Mouse (Mus musculus) liver, postnatal 0 days (tissue): ENCODE measurements around the gene Rsrc2. TPM values are rescaled to one million over a fixed set of nuclear protein-coding genes. Genes with fewer than 3 reads are reported as not detected.

ENCODE experiments used
- ATAC-seq: fragments of 200-750 bp; cut with Nextera tagmentation; 2 replicates; pipeline ENCODE4 v1.8.0; 2017; ENCODE audit warnings: mild to moderate bottlenecking, moderate library complexity
- DNase-seq: peaks from one replicate; pipeline ENCODE4 v3.0.0-alpha.2; 2016
- H3K27ac ChIP-seq: fragments of 300-500 bp; sonication (generic); 2 replicates; pipeline ENCODE4 v1.5.1; 2014; ENCODE audit warnings: antibody characterized with exemption, moderate library complexity, mild to moderate bottlenecking, low read depth
- H3K27me3 ChIP-seq: fragments of 300-500 bp; sonication (generic); 2 replicates; pipeline ENCODE4 v1.6.1; 2014; ENCODE audit warnings: low read length, control low read depth, mixed read lengths; ENCODE audit not compliant: insufficient read depth
- H3K36me3 ChIP-seq: fragments of 300-500 bp; sonication (generic); replicated peaks from 2 replicates; pipeline ENCODE4 v1.6.1; 2014; ENCODE audit warnings: mild to moderate bottlenecking, control low read depth, low read length, moderate library complexity, mixed read lengths; ENCODE audit not compliant: insufficient read depth
- H3K4me1 ChIP-seq: fragments of 300-500 bp; sonication (generic); 2 replicates; pipeline ENCODE4 v1.6.1; 2014; ENCODE audit warnings: antibody characterized with exemption, mild to moderate bottlenecking, control low read depth; ENCODE audit not compliant: insufficient read depth
- H3K4me2 ChIP-seq: fragments of 300-500 bp; sonication (generic); 2 replicates; pipeline ENCODE4 v1.6.1; 2014; ENCODE audit warnings: low read depth, mild to moderate bottlenecking, low read length, moderate library complexity, mixed read lengths
- H3K4me3 ChIP-seq: fragments of 300-500 bp; sonication (generic); 2 replicates; pipeline ENCODE4 v1.5.1; 2014; ENCODE audit warnings: low read depth, low read length
- H3K9ac ChIP-seq: fragments of 300-500 bp; sonication (generic); replicated peaks from 2 replicates; pipeline ENCODE4 v1.6.1; 2014; ENCODE audit warnings: mild to moderate bottlenecking, moderate library complexity
- H3K9me3 ChIP-seq: fragments of 300-500 bp; sonication (generic); 2 replicates; pipeline ENCODE4 v1.6.1; 2016; ENCODE audit warnings: mild to moderate bottlenecking, control low read depth, low read length, mixed read lengths
- CTCF ChIP-seq: sonication (generic); IDR thresholded peaks from 2 replicates; pipeline ENCODE4 v1.5.1; 2016; ENCODE audit warnings: antibody characterized with exemption, low read depth
- EP300 ChIP-seq: IDR thresholded peaks from 2 replicates; pipeline ENCODE4 v1.6.1; 2016; ENCODE audit warnings: antibody characterized with exemption, low read depth, mild to moderate bottlenecking
- WGBS: fragments of 180-500 bp; shearing (Covaris S2); extraction: QIAGEN DNeasy Blood & Tissue Kit; methylation state at CpG from one replicate; pipeline ENCODE4 v1.1.7; 2014; ENCODE audit not compliant: insufficient replicate concordance; 5-methylcytosine and 5-hydroxymethylcytosine counted together
- polyA plus RNA-seq: library from polyadenylated mRNA; unstranded; fragments of >200 nt; fragmentation: Nextera tagmentation; extraction: Ambion mirVana; gene quantifications from 2 replicates; pipeline ENCODE4 v1.2.1, GENCODE M21; 2015

Rsrc2 gene
- polyA plus RNA-seq, 1 experiment from 2014 or later: 40.7 TPM

DNA sequence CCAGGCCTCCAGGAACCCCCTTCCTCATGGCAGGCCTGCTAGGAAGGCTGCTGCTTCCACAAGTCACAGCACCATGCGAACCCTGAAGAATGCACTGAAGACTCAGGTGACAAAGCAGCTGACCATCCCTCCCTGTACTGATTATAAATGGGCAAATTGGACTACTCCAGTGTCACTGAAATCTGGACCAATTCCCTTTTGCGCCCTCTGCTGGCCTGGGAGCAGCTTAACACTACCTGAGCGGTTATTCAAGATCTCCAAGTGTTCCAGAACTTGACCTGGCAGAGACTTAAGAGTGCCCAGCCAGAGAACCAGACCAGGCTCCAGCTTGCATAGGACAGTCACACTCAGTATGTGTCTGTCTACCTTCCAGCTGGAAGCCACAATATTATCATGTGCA, 50.0 kb downstream of the Rsrc2 start:
- Histone ChIP-seq H3K4me1 (0 out of 2 replicates have a peak, but pooled peaks cover 3% of the 10 kb centered on the region), H3K9me3 (no peaks in the 10 kb centered on the region), H3K4me3 (no peak overlapping the region), H3K27me3 (no peaks in the 10 kb centered on the region), H3K9ac (no peak overlapping the region), H3K36me3 (peaks cover 48% of the 10 kb centered on the region), H3K4me2 (no peak overlapping the region), H3K27ac (no peak overlapping the region)
- DNase-seq: peak; percentile 84
- TF ChIP-seq EP300 (no peak), CTCF (peak; percentile 90)
- ATAC-seq: 0 out of 2 replicates have a peak, but pooled peaks have one; percentile 36
- WGBS: 33% methylated on average over 3 of the region's 3 CpGs

- Histone ChIP-seq H3K4me2 (no peak overlapping the region), H3K27me3 (no peaks in the 10 kb centered on the region), H3K36me3 (peaks cover 27% of the 10 kb centered on the region), H3K4me1 (0 out of 2 replicates have a peak, but pooled peaks cover 3% of the 10 kb centered on the region), H3K9me3 (no peaks in the 10 kb centered on the region), H3K4me3 (no peak overlapping the region), H3K9ac (no peak overlapping the region), H3K27ac (no peak overlapping the region)
- TF ChIP-seq CTCF (no peak), EP300 (no peak)
- ATAC-seq: no peak
- no peak for DNase-seq
- WGBS: 71% methylated on average over 4 of the region's 4 CpGs
Measured at GRCm38 (mm10) chr5:123696961-123697360, 52.3 kb downstream of the Rsrc2 start.

- Histone ChIP-seq H3K4me1 (0 out of 2 replicates have a peak, but pooled peaks cover 3% of the 10 kb centered on the region), H3K36me3 (peaks cover 23% of the 10 kb centered on the region), H3K4me3 (no peak overlapping the region), H3K27ac (no peak overlapping the region), H3K4me2 (no peak overlapping the region), H3K9me3 (no peaks in the 10 kb centered on the region), H3K27me3 (no peaks in the 10 kb centered on the region), H3K9ac (no peak overlapping the region)
- ATAC-seq (no peak), DNase-seq (no peak)
- 82% methylated on average over 7 of the region's 7 CpGs for WGBS
- TF ChIP-seq EP300: no peak
Measured at GRCm38 (mm10) chr5:123696244-123696643, 53.0 kb downstream of the Rsrc2 start.

DNA sequence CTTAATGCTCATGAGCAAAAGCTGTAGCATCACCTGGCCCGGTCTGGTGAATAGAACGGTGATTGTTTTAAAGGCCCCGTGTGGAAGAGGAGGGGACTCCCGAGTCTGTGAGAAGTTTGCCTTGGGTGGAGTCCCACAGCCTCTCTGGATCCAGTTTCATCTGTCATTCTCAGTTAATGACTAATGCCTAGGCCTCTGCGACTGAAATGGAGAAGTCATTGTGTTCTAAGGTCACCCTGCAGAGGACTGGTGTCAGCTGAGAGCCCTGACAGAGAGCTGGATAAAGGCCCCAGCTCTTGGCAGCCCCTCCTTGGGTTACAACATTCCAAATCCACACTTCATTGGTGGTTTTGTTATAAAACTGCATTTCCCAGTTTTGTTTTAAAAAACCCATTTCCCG, 54.7 kb downstream of the Rsrc2 start:
- DNase-seq: no peak

DNA sequence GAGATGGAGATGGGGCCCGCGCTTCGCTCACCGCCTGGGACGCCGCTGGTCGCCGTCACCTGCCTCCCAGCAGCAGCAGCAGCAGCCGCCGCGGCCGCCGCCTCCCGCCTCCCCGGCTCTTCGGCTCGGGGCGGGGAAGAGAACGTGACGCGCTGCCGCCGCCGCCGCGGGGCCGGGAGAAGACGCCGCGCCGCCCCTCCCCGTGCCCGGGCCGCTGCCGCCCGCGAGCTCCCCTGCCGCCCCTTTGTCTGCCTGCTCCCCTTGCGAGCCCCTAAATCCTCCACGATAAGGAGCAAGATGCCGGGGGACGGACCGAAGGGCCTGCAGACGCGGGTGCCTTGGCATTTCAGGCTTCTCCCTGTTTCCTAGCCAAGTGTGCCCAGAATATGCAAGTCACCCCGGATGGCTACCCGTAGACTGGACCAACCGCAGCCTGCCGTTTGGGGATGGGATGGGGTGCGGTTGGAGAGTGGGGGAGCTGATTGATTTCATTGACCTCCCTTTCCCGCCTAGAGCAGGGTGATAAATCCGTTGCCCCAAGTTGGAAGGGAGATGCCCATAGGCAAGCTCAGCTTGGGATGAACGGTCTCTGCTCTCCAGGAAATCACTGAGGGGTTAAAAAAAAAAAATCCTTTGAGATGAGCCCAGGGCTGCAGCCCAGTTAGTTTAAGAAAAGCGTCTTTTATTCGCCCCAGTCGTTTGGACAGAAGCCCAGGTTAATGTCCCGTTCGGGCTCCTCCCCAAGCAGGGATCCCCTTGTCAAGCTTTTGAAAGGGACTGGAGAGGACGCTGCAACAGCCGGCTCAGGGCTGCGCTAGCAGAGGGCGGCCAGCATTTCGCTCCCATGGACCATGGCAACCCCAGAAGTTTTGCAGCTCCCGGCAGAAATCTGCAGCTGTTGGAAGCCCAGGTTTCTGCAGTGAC, 64.7 kb downstream of the Rsrc2 start, which contains the start of gene Clip1:
Gene Clip1 (minus strand): TSS at position 398 of the 924 bp plus-strand sequence.
- Histone ChIP-seq H3K9ac (peak within 1 kb of the TSS; percentile 91), H3K27ac (peak within 1 kb of the TSS; percentile 93), H3K4me1 (peaks cover 14% of the 10 kb centered on the region), H3K9me3 (no peaks in the 10 kb centered on the region), H3K27me3 (no peaks in the 10 kb centered on the region), H3K4me2 (peak within 1 kb of the TSS; percentile 97), H3K4me3 (peak within 1 kb of the TSS; percentile 90), H3K36me3 (no peaks in the 10 kb centered on the region)
- WGBS: 4% methylated on average over 42 of the region's 64 CpGs
- DNase-seq: peak; percentile 78
- ATAC-seq: peak; percentile 76
- no peak for TF ChIP-seq EP300
- TF ChIP-seq CTCF: no peak

More for the DNA sequence above, 54.7 kb downstream of the Rsrc2 start:
- peaks cover 13% of the 10 kb centered on the region for H3K36me3 ChIP-seq
- H3K27ac ChIP-seq: no peak overlapping the region
- no peak overlapping the region for H3K4me2 ChIP-seq
- H3K9me3 ChIP-seq: no peaks in the 10 kb centered on the region
- 0 out of 2 replicates have a peak, but pooled peaks cover 3% of the 10 kb centered on the region for H3K4me1 ChIP-seq
- H3K9ac ChIP-seq: no peak overlapping the region
- TF ChIP-seq EP300 (no peak), CTCF (no peak)
- peak; percentile 51; the same call in 1 of the 2 replicates for ATAC-seq
- H3K4me3 ChIP-seq: no peak overlapping the region
- 42% methylated on average over 6 of the region's 6 CpGs for WGBS
- no peaks in the 10 kb centered on the region for H3K27me3 ChIP-seq

- Histone ChIP-seq H3K4me3 (peak overlapping the region; percentile 90), H3K9me3 (no peaks in the 10 kb centered on the region), H3K36me3 (no peaks in the 10 kb centered on the region), H3K4me2 (peak overlapping the region; percentile 97), H3K27me3 (no peaks in the 10 kb centered on the region), H3K4me1 (peaks cover 14% of the 10 kb centered on the region), H3K9ac (peak overlapping the region; percentile 91), H3K27ac (peak overlapping the region; percentile 93)
- TF ChIP-seq EP300: no peak
- no peak for TF ChIP-seq CTCF
- under 1% methylated on average over 61 of the region's 92 CpGs for WGBS
- DNase-seq (peak; percentile 65), ATAC-seq (peak; percentile 76)
Measured at GRCm38 (mm10) chr5:123683377-123684220, 65.6 kb downstream of the Rsrc2 start.
